Mouse (Mus musculus): ENCODE data around the gene Ccdc83.
"Not testable (repeated sequence)": the region's sequence is repeated elsewhere in the genome, so short reads cannot be mapped to it uniquely, and the experiment has no call there.

The Ccdc83 gene

GRCm38 (mm10) chr7:90258701-90259100 lies 6.9 kb downstream of the Ccdc83 start:
- no peak for DNase-seq

GRCm38 (mm10) chr7:90252946-90253345 lies 12.6 kb downstream of the Ccdc83 start:
- no peak for DNase-seq

GRCm38 (mm10) chr7:90243643-90244042 lies 21.9 kb downstream of the Ccdc83 start:
- no peak for DNase-seq

GRCm38 (mm10) chr7:90243151-90243550 lies 22.4 kb downstream of the Ccdc83 start:
- DNase-seq, result no peak

- DNase-seq, result no peak
These were observed 29.2 kb downstream of the Ccdc83 start for GRCm38 (mm10) chr7:90236289-90236905.

GRCm38 (mm10) chr7:90233921-90234320 lies 31.7 kb downstream of the Ccdc83 start:
- DNase-seq, result no peak

GRCm38 (mm10) chr7:90231431-90231830 lies 34.1 kb downstream of the Ccdc83 start:
- no peak for DNase-seq

GRCm38 (mm10) chr7:90228884-90229283 lies 36.7 kb downstream of the Ccdc83 start:
- DNase-seq, result not testable (repeated sequence)

GRCm38 (mm10) chr7:90228075-90228474 lies 37.5 kb downstream of the Ccdc83 start:
- DNase-seq, result no peak

- no peak for DNase-seq
These were observed 44.1 kb downstream of the Ccdc83 start for GRCm38 (mm10) chr7:90221487-90221886.

GRCm38 (mm10) chr7:90218122-90218521 lies 47.5 kb downstream of the Ccdc83 start:
- DNase-seq, result no peak

GRCm38 (mm10) chr7:90216511-90216910 lies 49.1 kb downstream of the Ccdc83 start:
- no peak for DNase-seq

GRCm38 (mm10) chr7:90210947-90211346 lies 54.6 kb downstream of the Ccdc83 start:
- DNase-seq, result no peak

- DNase-seq, result no peak
These were observed 55.5 kb downstream of the Ccdc83 start for GRCm38 (mm10) chr7:90210116-90210515.

GRCm38 (mm10) chr7:90203914-90204313 lies 61.7 kb downstream of the Ccdc83 start:
- DNase-seq, result no peak

- DNase-seq, result no peak
These were observed 63.6 kb downstream of the Ccdc83 start for GRCm38 (mm10) chr7:90201877-90202465.

GRCm38 (mm10) chr7:90200251-90200650 lies 65.3 kb downstream of the Ccdc83 start:
- no peak for DNase-seq

GRCm38 (mm10) chr7:90180635-90181034 lies 84.9 kb downstream of the Ccdc83 start:
- no peak for DNase-seq

GRCm38 (mm10) chr7:90175576-90175975 lies 90.0 kb downstream of the Ccdc83 start:
- no peak for DNase-seq
